Mouse (Mus musculus) gastrocnemius, adult 2 months (tissue): Measurements from ENCODE around the gene Msmp. TPM values are rescaled to one million over a fixed set of nuclear protein-coding genes. Genes with fewer than 3 reads are reported as not detected.
"Not testable (repeated sequence)": the region's sequence is repeated elsewhere in the genome, so short reads cannot be mapped to it uniquely, and the experiment has no call there.

Source experiments
- DNase-seq: peaks from one replicate; pipeline ENCODE4 v3.0.0; 2022
- H3K27ac ChIP-seq: fragments of 200-600 bp; 2 replicates; pipeline ENCODE4 v1.8.1; 2022; ENCODE audit warnings: mild to moderate bottlenecking
- H3K4me3 ChIP-seq: fragments of 200-600 bp; 2 replicates; pipeline ENCODE4 v1.8.1; 2022; ENCODE audit warnings: mild to moderate bottlenecking, moderate library complexity
- CTCF ChIP-seq: fragments of 200-600 bp; IDR thresholded peaks from 2 replicates; pipeline ENCODE4 v1.8.1; 2022; ENCODE audit warnings: antibody characterized with exemption, mild to moderate bottlenecking, moderate library complexity
- intact Hi-C: fragments of 180-260 bp; cut with DNase I; formaldehyde crosslinking; loops from one replicate; pipeline ENCODE4 v1.15.1; 2025
- microRNA-seq: library from miRNA; unstranded; fragments of <30 nt; microRNA quantifications from one replicate; pipeline ENCODE4 v1.2.0, GENCODE M21; 2021
- total RNA-seq, 2 experiments: library from RNA; stranded (reverse); gene quantifications; 2 replicates each; pipeline ENCODE4 v1.2.3; 2021

The Msmp gene
- total RNA-seq, 2 experiments from 2014 or later: 0.45 TPM; not detected in 1

DNA sequence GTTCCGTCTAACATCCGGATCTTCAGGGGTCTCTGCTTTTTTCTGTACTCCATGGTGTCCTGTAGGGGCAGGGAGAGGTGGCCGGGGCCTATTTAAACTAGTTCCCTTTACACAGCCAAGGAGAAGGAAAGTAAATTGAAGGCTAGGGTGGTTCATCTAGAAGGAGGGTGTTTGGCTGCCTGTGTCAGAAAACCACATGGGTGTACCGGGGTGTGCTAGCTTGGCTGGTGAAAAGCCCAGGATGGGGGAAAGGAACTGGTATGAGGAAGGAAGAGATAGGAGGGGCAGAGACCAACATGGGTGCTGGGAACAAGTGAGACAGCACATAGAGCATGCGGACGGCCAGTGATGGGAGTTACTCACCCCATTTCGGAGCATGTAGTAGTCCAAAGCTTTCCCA lies 28.4 kb downstream of the Msmp start:
- Histone ChIP-seq H3K4me3 (no peak overlapping the region), H3K27ac (no peak overlapping the region)
- DNase-seq: no peak
- no peak for TF ChIP-seq CTCF
- intact Hi-C loops: loop anchor here (2.0 to 10.0 kb wide), 2 partner anchors 13 to 521 kb away; partner anchors contain the start of gene Stoml2

DNA sequence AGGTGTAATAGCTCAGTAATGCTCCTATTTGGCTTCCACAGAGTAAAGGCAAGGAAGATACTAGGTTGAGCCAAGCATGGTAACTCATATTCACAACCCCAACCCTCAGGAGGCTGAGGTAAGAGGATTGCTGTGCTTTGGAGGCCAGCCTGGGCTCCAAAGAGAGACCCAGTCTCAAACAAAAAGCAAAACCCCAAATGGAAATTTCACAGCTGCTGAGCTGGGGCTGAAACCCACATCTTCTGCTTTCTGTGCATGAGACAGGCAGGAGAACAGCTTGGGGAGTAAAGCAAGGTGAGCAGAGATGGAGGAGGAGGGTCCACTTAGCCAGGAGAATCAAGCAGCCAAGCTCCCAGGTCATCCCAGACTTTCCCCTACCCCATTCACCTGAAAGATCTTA lies 30.4 kb downstream of the Msmp start:
- no peak overlapping the region for H3K27ac ChIP-seq
- no peak for DNase-seq
- TF ChIP-seq CTCF: no peak
- H3K4me3 ChIP-seq: no peak overlapping the region
- intact Hi-C loops: loop anchor here (10.0 kb wide), 1 partner anchor 519 kb away; the partner anchor contains the start of gene Stoml2

DNA sequence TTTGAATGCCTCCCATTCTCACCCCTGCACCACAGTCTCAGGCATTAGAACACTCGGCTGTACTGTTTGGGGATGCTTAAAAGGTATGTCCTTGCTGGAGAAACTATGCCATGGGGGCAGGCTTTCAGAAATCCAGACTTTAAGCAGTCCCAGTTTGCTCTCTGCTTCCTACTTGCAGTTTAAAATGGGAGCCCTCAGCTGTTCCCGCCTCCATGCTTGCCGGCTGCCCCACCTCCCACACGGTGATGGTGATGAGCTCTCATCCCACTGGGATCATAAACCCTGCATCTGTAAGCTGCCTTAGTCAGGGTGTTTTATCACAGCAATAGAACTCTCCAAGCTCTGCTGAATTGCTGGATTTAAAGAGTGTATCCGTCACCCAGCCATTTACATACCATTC lies 31.9 kb downstream of the Msmp start:
- H3K4me3 ChIP-seq: no peak overlapping the region
- intact Hi-C loops: loop anchor here (10.0 kb wide), 1 partner anchor 518 kb away; the partner anchor contains the start of gene Stoml2
- no peak for TF ChIP-seq CTCF
- DNase-seq: no peak
- H3K27ac ChIP-seq: no peak overlapping the region

DNA sequence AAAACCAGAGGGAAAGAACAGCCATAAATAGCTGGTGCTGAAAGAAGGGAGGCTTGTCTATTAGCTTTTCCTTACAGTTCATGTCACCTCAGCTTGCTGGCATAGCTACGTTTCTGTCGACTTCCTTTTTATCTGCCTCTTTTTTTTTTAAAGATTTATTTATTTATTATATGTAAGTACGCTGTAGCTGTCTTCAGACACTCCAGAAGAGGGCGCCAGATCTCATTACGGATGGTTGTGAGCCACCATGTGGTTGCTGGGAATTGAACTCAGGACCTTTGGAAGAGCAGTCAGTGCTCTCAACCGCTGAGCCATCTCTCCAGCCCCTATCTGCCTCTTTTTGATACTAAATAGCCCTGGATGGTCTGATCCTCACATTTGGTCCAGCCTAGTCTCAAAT lies 32.4 kb downstream of the Msmp start:
- not testable (repeated sequence) for H3K27ac ChIP-seq, H3K4me3 ChIP-seq, DNase-seq
- TF ChIP-seq CTCF: peak; percentile 42
- intact Hi-C loops: loop anchor here (10.0 kb wide), 1 partner anchor 517 kb away; the partner anchor contains the start of gene Stoml2

DNA sequence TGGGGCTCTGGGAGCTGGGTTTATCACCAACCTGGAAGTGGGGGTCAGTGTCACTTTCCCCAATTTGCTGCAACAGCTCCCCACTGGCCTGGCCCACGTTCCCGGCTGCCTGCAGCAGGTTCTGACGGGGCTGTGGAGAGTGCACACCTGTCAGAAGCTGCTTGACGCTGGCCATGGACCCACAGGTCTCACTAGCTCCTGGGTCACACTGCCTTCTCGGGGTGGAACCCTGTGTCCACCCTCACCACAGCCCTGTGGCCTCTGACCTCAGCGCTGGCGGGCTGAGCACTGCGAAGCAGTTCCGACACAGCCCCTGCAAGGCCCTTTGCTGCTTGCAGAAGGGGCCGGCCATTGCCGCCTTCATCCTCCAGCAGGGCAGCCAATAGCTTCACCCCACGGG lies 35.2 kb downstream of the Msmp start:
- Histone ChIP-seq H3K27ac (no peak overlapping the region), H3K4me3 (no peak overlapping the region)
- no peak for TF ChIP-seq CTCF
- intact Hi-C loops: no loop called here
- DNase-seq: peak; percentile 10

DNA sequence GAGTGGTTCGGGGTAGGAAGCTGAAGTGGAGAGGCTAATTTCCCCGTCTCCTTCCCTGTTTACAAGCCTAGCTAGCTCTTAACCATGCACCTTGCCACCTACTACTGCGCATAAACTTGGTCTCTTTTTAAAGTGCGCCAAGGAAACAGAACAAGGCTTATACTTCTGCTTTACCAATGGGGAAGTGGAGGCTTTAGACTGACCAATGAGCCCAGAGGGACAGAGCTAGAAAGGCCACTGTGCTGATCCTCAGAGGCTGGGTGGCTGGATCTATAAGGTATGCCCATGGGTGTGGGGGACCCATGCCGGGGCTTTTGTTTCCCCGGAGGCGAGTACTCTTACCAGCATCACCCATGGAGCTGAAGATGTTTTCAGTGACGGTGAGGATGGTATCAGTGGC lies 37.1 kb downstream of the Msmp start:
- Histone ChIP-seq H3K4me3 (no peak overlapping the region), H3K27ac (no peak overlapping the region)
- no peak for DNase-seq
- intact Hi-C loops: no loop called here
- no peak for TF ChIP-seq CTCF

DNA sequence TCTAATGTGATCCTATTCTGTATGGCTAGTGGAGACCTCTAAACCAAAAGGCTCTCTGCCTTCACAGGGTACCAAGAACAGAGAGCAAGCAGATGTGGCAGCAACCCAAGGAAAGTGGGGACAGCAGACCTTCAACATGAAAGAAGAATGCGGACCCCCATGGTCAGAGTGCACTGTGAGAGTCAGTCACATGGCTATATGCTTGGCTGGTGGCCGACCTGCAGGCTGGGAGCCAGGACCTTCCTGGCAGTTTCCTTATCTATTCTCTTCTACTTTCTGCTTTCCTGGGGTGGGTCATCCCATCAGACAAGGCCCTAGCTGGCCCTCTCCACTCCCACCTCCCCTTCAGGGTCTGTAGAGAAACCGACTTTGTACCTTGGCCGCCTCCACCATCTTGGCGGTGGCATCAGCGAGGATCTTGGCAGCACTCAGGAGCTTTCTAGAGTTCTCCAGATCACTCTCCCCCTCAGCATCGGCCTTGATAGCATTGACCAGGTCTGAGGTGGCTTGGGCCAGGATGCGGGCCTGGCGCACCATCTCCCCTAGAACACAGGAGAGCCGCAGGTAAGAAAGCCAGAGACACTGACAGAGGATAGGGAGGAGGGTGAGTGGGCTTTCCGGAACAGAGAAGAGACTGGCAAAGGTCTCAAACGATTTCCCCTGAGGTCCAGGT lies 37.8 kb downstream of the Msmp start:
- DNase-seq: peak; percentile 13

DNA sequence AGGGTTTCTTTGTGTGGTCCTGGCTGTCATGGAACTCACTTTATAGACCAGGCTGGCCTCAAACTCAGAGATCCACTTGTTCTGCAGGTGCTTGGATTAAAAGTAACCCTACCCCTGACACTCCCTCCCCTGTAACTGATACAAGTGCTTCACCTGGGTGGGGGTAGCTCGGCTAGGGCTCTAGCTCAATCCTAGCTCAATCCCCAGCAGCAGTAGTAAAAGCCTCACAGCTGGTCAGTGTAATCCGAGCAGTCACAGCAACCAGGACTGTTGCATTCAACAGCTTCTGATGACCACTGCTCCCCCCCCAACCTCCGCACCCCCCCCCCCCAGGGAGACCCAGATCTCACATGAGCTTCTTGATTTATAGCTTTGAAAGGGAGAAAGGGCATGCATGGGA lies 42.2 kb downstream of the Msmp start:
- intact Hi-C loops: loop anchor here (2.0 kb wide), 1 partner anchor 15 kb away; no protein-coding TSS in a partner anchor
- H3K4me3 ChIP-seq: no peak overlapping the region
- peak overlapping the region; percentile 20; the same call in 1 of the 2 replicates for H3K27ac ChIP-seq
- no peak for TF ChIP-seq CTCF
- peak; percentile 13 for DNase-seq

More for the DNA sequence above, 37.8 kb downstream of the Msmp start:
- TF ChIP-seq CTCF: no peak
- H3K4me3 ChIP-seq: no peak overlapping the region
- intact Hi-C loops: no loop called here
- H3K27ac ChIP-seq: no peak overlapping the region

DNA sequence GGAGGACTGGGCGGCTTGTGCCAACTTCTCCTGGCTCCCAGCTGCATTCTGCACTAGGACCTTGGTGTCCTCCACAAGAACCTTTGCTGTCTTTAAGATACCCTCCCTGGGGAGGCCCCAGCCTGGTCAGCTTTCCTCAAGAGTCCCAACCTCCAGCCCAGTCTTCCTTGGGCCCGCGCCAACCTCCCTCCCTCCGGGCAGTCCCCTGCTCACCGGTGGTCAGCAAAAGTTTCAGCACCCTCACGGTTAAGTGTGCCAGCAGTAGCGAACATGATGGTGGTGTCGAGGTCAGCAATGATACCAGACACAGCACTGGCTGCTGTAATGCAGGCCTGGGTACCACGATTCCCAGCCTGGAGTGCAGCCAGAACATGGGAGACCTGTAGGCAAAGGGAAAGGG lies 48.3 kb downstream of the Msmp start:
- intact Hi-C loops: no loop called here
- DNase-seq: peak; percentile 44
- Histone ChIP-seq H3K4me3 (no peak overlapping the region), H3K27ac (no peak overlapping the region)
- TF ChIP-seq CTCF: no peak

DNA sequence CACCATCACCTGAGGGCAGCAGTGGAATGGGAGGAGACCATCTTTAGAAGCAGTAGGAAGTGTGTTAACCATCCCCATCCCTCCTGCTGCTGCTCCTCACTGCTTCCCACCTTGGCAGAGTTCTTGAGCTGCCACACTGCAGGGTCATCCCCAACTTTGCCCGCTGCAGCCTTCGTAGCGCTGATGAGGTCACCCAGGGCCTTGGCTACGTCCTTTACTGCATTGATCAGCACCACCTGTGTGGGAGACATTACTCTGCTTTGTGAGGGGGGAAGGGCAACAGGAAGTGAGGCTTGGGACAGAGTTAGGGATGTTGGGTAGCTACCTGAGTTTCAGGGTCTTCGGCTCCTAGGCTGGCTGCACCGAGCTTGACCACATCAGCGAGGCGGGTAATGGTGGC lies 48.7 kb downstream of the Msmp start:
- no peak overlapping the region for H3K4me3 ChIP-seq
- no peak overlapping the region for H3K27ac ChIP-seq
- peak; percentile 16 for DNase-seq
- TF ChIP-seq CTCF: no peak
- intact Hi-C loops: no loop called here

DNA sequence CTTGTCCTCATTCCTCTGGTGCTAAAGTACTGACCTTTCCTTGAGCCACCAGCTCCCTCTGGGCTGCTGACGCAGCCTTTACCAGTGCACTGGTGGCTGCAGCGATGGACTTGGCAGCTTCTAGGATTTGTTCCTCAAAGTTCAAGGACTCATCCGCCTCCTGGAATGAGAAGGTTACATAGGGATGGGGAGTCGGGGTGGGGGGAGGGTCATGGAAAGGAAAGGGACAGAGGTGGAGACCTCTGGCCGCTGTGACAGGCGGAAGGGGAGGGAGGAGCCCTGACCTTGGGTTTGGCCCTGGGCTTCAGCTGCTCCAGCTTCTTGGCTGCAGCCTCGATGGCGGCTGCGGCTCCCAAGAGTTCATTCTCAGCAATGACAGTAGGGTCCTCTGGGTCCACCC lies 51.0 kb downstream of the Msmp start:
- peak; percentile 43 for DNase-seq
- no peak for TF ChIP-seq CTCF
- Histone ChIP-seq H3K27ac (peak overlapping the region; percentile 85), H3K4me3 (peak overlapping the region; percentile 52; the same call in 1 of the 2 replicates)
- intact Hi-C loops: no loop called here

Small RNAs within 50 kb of the gene (microRNA-seq; reads per million reads assigned to microRNA genes)
- gene Gm25262: not detected

Other genes with a start within 250 kb of the Msmp start
- 10 to 100 TPM; 19.0 to 29.6 TPM for gene Rusc2, start 202.5 kb downstream of the Msmp start, total RNA-seq
- not detected for gene Fam166b, start 155.4 kb downstream of the Msmp start, total RNA-seq
- gene Tesk1, start 142.6 kb downstream of the Msmp start, total RNA-seq: 10 to 100 TPM; 55.7 to 57.8 TPM
- not detected for gene Cd72, start 129.9 kb downstream of the Msmp start, total RNA-seq
- not detected for gene Sit1, start 100.8 kb downstream of the Msmp start, total RNA-seq
- 10 to 100 TPM; 26.3 to 27.8 TPM for gene Ccdc107, start 91.6 kb downstream of the Msmp start, total RNA-seq
- gene Arhgef39, start 84.8 kb downstream of the Msmp start, total RNA-seq: not detected
- gene Car9, start 77.5 kb downstream of the Msmp start, total RNA-seq: 1 to 10 TPM; 3.7 to 4.8 TPM
- over 10,000 TPM in 1 of 2 experiments, 1,000 to 10,000 TPM in 1; 4,293 to 10,756 TPM for gene Tpm2, start 60.7 kb downstream of the Msmp start, total RNA-seq
- gene Creb3, start 22.2 kb downstream of the Msmp start, total RNA-seq: 10 to 100 TPM; 40.3 to 47.4 TPM
- gene Tln1, start 21.8 kb downstream of the Msmp start, total RNA-seq: 10 to 100 TPM; 52.3 to 62.4 TPM
- 10 to 100 TPM; 20.0 to 24.3 TPM for gene Rgp1, start 5.8 kb downstream of the Msmp start, total RNA-seq
- 1 to 10 TPM; 4.8 to 5.5 TPM for gene Gba2, start 5.6 kb downstream of the Msmp start, total RNA-seq
- 10 to 100 TPM; 32.4 to 51.4 TPM for gene Npr2, start 47.4 kb upstream of the Msmp start, total RNA-seq
- gene Spag8, start 69.1 kb upstream of the Msmp start, total RNA-seq: under 1 TPM in 1 of 2 experiments, not detected in 1; 0.31 TPM
- 10 to 100 TPM; 35.8 to 47.9 TPM for gene Hint2, start 72.0 kb upstream of the Msmp start, total RNA-seq
- 10 to 100 TPM in 1 of 2 experiments, 1 to 10 TPM in 1; 8.4 to 14.9 TPM for gene Tmem8b, start 84.5 kb upstream of the Msmp start, total RNA-seq
- under 1 TPM; 0.08 to 0.15 TPM for gene Fam221b, start 84.7 kb upstream of the Msmp start, total RNA-seq
- not detected for gene Olfr70, start 116.3 kb upstream of the Msmp start, total RNA-seq
- gene Olfr71, start 125.8 kb upstream of the Msmp start, total RNA-seq: not detected
- gene Hrct1, start 142.7 kb upstream of the Msmp start, total RNA-seq: 1 to 10 TPM; 1.1 to 2.4 TPM
- 1 to 10 TPM; 1.4 to 2.3 TPM for gene Spaar, start 145.5 kb upstream of the Msmp start, total RNA-seq
- not detected for gene Olfr159, start 186.5 kb upstream of the Msmp start, total RNA-seq
- gene Olfr156, start 239.4 kb upstream of the Msmp start, total RNA-seq: not detected